Mouse (Mus musculus) heart, postnatal 0 days (tissue): ENCODE measurements around the gene Speg. TPM values are rescaled to one million over a fixed set of nuclear protein-coding genes. Genes with fewer than 3 reads are reported as not detected.

Source experiments
- ATAC-seq: fragments of 200-750 bp; cut with Nextera tagmentation; 2 replicates; pipeline ENCODE4 v1.8.0; 2017; ENCODE audit warnings: low read depth, moderate number of reproducible peaks, moderate library complexity; ENCODE audit not compliant: insufficient read depth
- DNase-seq: peaks from one replicate; pipeline ENCODE4 v3.0.0-alpha.2; 2016; ENCODE audit warnings: low spot score
- H3K27ac ChIP-seq: fragments of 300-500 bp; sonication (generic); 2 replicates; pipeline ENCODE4 v1.5.1; 2014; ENCODE audit warnings: low read depth, mild to moderate bottlenecking
- H3K27me3 ChIP-seq: fragments of 300-500 bp; sonication (generic); 2 replicates; pipeline ENCODE4 v1.6.1; 2014; ENCODE audit warnings: low read length, mixed read lengths; ENCODE audit not compliant: control insufficient read depth, insufficient read depth
- H3K36me3 ChIP-seq: fragments of 300-500 bp; sonication (generic); replicated peaks from 2 replicates; pipeline ENCODE4 v1.6.1; 2014; ENCODE audit warnings: low read length, mixed read lengths; ENCODE audit not compliant: control insufficient read depth, insufficient read depth
- H3K4me1 ChIP-seq: fragments of 300-500 bp; sonication (generic); 2 replicates; pipeline ENCODE4 v1.6.1; 2014; ENCODE audit warnings: antibody characterized with exemption; ENCODE audit not compliant: control insufficient read depth, insufficient read depth
- H3K4me2 ChIP-seq: fragments of 300-500 bp; sonication (generic); 2 replicates; pipeline ENCODE4 v1.6.1; 2014; ENCODE audit warnings: low read depth, mild to moderate bottlenecking, low read length, moderate library complexity
- H3K4me3 ChIP-seq: fragments of 300-500 bp; sonication (generic); 2 replicates; pipeline ENCODE4 v1.5.1; 2014; ENCODE audit warnings: low read depth, low read length
- H3K9ac ChIP-seq: fragments of 300-500 bp; sonication (generic); replicated peaks from 2 replicates; pipeline ENCODE4 v1.6.1; 2014; ENCODE audit warnings: low read depth, low read length, mixed read lengths
- H3K9me3 ChIP-seq: fragments of 300-500 bp; sonication (generic); replicated peaks from 2 replicates; pipeline ENCODE4 v1.6.1; 2016; ENCODE audit warnings: low read length; ENCODE audit not compliant: control insufficient read depth
- CTCF ChIP-seq: IDR thresholded peaks from 2 replicates; pipeline ENCODE4 v1.5.1; 2016; ENCODE audit warnings: antibody characterized with exemption, control low read depth, low read depth
- EP300 ChIP-seq: IDR thresholded peaks from 2 replicates; pipeline ENCODE4 v1.6.1; 2016; ENCODE audit warnings: antibody characterized with exemption, low read depth
- WGBS: fragments of 180-500 bp; shearing (Covaris S2); extraction: QIAGEN DNeasy Blood & Tissue Kit; methylation state at CpG from one replicate; pipeline ENCODE4 v1.1.7; 2014; 5-methylcytosine and 5-hydroxymethylcytosine counted together
- polyA plus RNA-seq: library from polyadenylated mRNA; unstranded; fragments of >200 nt; fragmentation: Nextera tagmentation; extraction: Ambion mirVana; gene quantifications from 2 replicates; pipeline ENCODE4 v1.2.1, GENCODE M21; 2015
- total RNA-seq: library from RNA; depleted of rRNA; stranded (reverse); fragments of >200 nt; gene quantifications from 2 replicates; pipeline ENCODE4 v1.2.3, GENCODE M21; 2014; ENCODE audit warnings: low replicate concordance; rRNA removed

The Speg gene
- total and polyA plus RNA-seq, 2 experiments from 2014 or later, result 30.2 to 95.0 TPM

GRCm38 (mm10) chr1:75478916-75479634 is 104.0 kb downstream of the Speg start, which contains the start of the genes Chpf and Tmem198:
TSS of gene Chpf (minus strand) at chr1:75479307.
TSS of gene Tmem198 (plus strand) at chr1:75479532.
- H3K27me3 ChIP-seq, result peaks cover 59% of the 10 kb centered on the region
- peak within 1 kb of the TSS; percentile 67 for H3K9ac ChIP-seq
- under 1% methylated on average over 54 of the region's 76 CpGs for WGBS
- DNase-seq (peak; percentile 92), ATAC-seq (peak; percentile 89)
- peaks cover 18% of the 10 kb centered on the region for H3K36me3 ChIP-seq
- peak within 1 kb of the TSS; percentile 85 for H3K27ac ChIP-seq
- H3K4me3 ChIP-seq, result peak within 1 kb of the TSS; percentile 76
- peak within 1 kb of the TSS; percentile 93 for H3K4me2 ChIP-seq
- H3K4me1 ChIP-seq, result peaks cover 7% of the 10 kb centered on the region; the same call in 1 of the 2 replicates
- TF ChIP-seq CTCF (no peak), EP300 (peak; percentile 60; the same call in 1 of the 2 replicates)
- no peaks in the 10 kb centered on the region for H3K9me3 ChIP-seq

- H3K4me1 ChIP-seq, result peaks cover 7% of the 10 kb centered on the region; the same call in 1 of the 2 replicates
- peak overlapping the region; percentile 93 for H3K4me2 ChIP-seq
- TF ChIP-seq EP300 (no peak), CTCF (no peak)
- H3K27ac ChIP-seq, result no peak overlapping the region
- peak overlapping the region; percentile 76 for H3K4me3 ChIP-seq
- DNase-seq (no peak), ATAC-seq (no peak)
- 3% methylated on average over 14 of the region's 24 CpGs for WGBS
- H3K9me3 ChIP-seq, result no peaks in the 10 kb centered on the region
- peaks cover 58% of the 10 kb centered on the region for H3K27me3 ChIP-seq
- no peak overlapping the region for H3K9ac ChIP-seq
- peaks cover 14% of the 10 kb centered on the region for H3K36me3 ChIP-seq
Measured at GRCm38 (mm10) chr1:75479635-75479989, 104.5 kb downstream of the Speg start.

GRCm38 (mm10) chr1:75480036-75480435 is 104.9 kb downstream of the Speg start:
- DNase-seq, result no peak
- peak overlapping the region; percentile 76 for H3K4me3 ChIP-seq

GRCm38 (mm10) chr1:75480735-75481134 is 105.6 kb downstream of the Speg start:
- WGBS, result 78% methylated on average over 7 of the region's 7 CpGs
- Histone ChIP-seq H3K36me3 (peaks cover 7% of the 10 kb centered on the region), H3K9me3 (no peaks in the 10 kb centered on the region), H3K4me3 (no peak overlapping the region), H3K27me3 (peaks cover 54% of the 10 kb centered on the region), H3K4me1 (peaks cover 7% of the 10 kb centered on the region; the same call in 1 of the 2 replicates), H3K9ac (no peak overlapping the region), H3K27ac (no peak overlapping the region), H3K4me2 (no peak overlapping the region)
- no peak for TF ChIP-seq EP300
- TF ChIP-seq CTCF, result no peak
- ATAC-seq (no peak), DNase-seq (no peak)

More at GRCm38 (mm10) chr1:75480036-75480435, 104.9 kb downstream of the Speg start:
- Histone ChIP-seq H3K4me2 (peak overlapping the region; percentile 93), H3K36me3 (peaks cover 10% of the 10 kb centered on the region), H3K27ac (no peak overlapping the region), H3K9me3 (no peaks in the 10 kb centered on the region), H3K27me3 (peaks cover 57% of the 10 kb centered on the region), H3K4me1 (peaks cover 7% of the 10 kb centered on the region; the same call in 1 of the 2 replicates), H3K9ac (no peak overlapping the region)
- 24% methylated on average over 13 of the region's 13 CpGs for WGBS
- ATAC-seq, result no peak
- TF ChIP-seq CTCF (no peak), EP300 (no peak)

Other genes with a start within 250 kb of the Speg start
- gene Slc23a3, start 241.4 kb upstream of the Speg start, total RNA-seq, result 0.73 and 4.0 TPM in 2 replicates
- gene Slc23a3, start 241.4 kb upstream of the Speg start, polyA plus RNA-seq, result 1.3 and 2.1 TPM in 2 replicates
- gene Cnppd1, start 232.6 kb upstream of the Speg start, total RNA-seq, result 66.7 and 83.6 TPM in 2 replicates
- gene Cnppd1, start 232.6 kb upstream of the Speg start, polyA plus RNA-seq, result 30.2 and 31.2 TPM in 2 replicates
- gene Retreg2, start 232.5 kb upstream of the Speg start, total RNA-seq, result 49.7 and 50.9 TPM in 2 replicates
- gene Retreg2, start 232.5 kb upstream of the Speg start, polyA plus RNA-seq, result 19.4 and 23.7 TPM in 2 replicates
- gene Zfand2b, start 206.7 kb upstream of the Speg start, total RNA-seq, result 33.1 and 67.1 TPM in 2 replicates
- 26.1 and 28.7 TPM in 2 replicates for gene Zfand2b, start 206.7 kb upstream of the Speg start, polyA plus RNA-seq
- 22.0 and 36.0 TPM in 2 replicates for gene Abcb6, start 194.9 kb upstream of the Speg start, total RNA-seq
- gene Abcb6, start 194.9 kb upstream of the Speg start, polyA plus RNA-seq, result 15.9 and 17.6 TPM in 2 replicates
- 19.4 and 20.6 TPM in 2 replicates for gene Ankzf1, start 183.1 kb upstream of the Speg start, total RNA-seq
- 11.6 and 14.5 TPM in 2 replicates for gene Ankzf1, start 183.1 kb upstream of the Speg start, polyA plus RNA-seq
- gene Atg9a, start 183.1 kb upstream of the Speg start, total RNA-seq, result 64.2 and 99.6 TPM in 2 replicates
- 28.5 and 29.6 TPM in 2 replicates for gene Atg9a, start 183.1 kb upstream of the Speg start, polyA plus RNA-seq
- gene Glb1l, start 164.5 kb upstream of the Speg start, total RNA-seq, result 9.8 and 11.3 TPM in 2 replicates
- gene Glb1l, start 164.5 kb upstream of the Speg start, polyA plus RNA-seq, result 3.6 and 3.8 TPM in 2 replicates
- 75.9 and 90.1 TPM in 2 replicates for gene Stk16, start 164.5 kb upstream of the Speg start, total RNA-seq
- gene Stk16, start 164.5 kb upstream of the Speg start, polyA plus RNA-seq, result 57.4 and 62.5 TPM in 2 replicates
- gene Tuba4a, start 155.4 kb upstream of the Speg start, total RNA-seq, result 179 and 227 TPM in 2 replicates
- gene Tuba4a, start 155.4 kb upstream of the Speg start, polyA plus RNA-seq, result 114 and 142 TPM in 2 replicates
- not detected in 2 replicates for gene A630095N17Rik, start 143.2 kb upstream of the Speg start, total RNA-seq
- gene A630095N17Rik, start 143.2 kb upstream of the Speg start, polyA plus RNA-seq, result not detected in 2 replicates
- 25.1 and 35.0 TPM in 2 replicates for gene Dnajb2, start 138.9 kb upstream of the Speg start, total RNA-seq
- 34.9 and 36.7 TPM in 2 replicates for gene Dnajb2, start 138.9 kb upstream of the Speg start, polyA plus RNA-seq
- 0.04 and 0.15 TPM in 2 replicates for gene Ptprn, start 110.8 kb upstream of the Speg start, total RNA-seq
- gene Ptprn, start 110.8 kb upstream of the Speg start, polyA plus RNA-seq, result 0.16 and 0.26 TPM in 2 replicates
- not detected in 2 replicates for gene Resp18, start 96.9 kb upstream of the Speg start, total RNA-seq
- gene Resp18, start 96.9 kb upstream of the Speg start, polyA plus RNA-seq, result 0.48 TPM in 1 of 2 replicates, not detected in the other
- gene Dnpep, start 57.3 kb upstream of the Speg start, total RNA-seq, result 202 and 236 TPM in 2 replicates
- gene Dnpep, start 57.3 kb upstream of the Speg start, polyA plus RNA-seq, result 147 TPM in 2 replicates
- 983 and 1,187 TPM in 2 replicates for gene Des, start 15.0 kb upstream of the Speg start, total RNA-seq
- 601 and 639 TPM in 2 replicates for gene Des, start 15.0 kb upstream of the Speg start, polyA plus RNA-seq
- gene Gmppa, start 60.6 kb downstream of the Speg start, total RNA-seq, result 74.7 and 85.2 TPM in 2 replicates
- 47.4 and 55.9 TPM in 2 replicates for gene Gmppa, start 60.6 kb downstream of the Speg start, polyA plus RNA-seq
- not detected in 2 replicates for gene Asic4, start 75.1 kb downstream of the Speg start, total RNA-seq
- 0.04 and 0.07 TPM in 2 replicates for gene Asic4, start 75.1 kb downstream of the Speg start, polyA plus RNA-seq
- gene Chpf, start 104.0 kb downstream of the Speg start, total RNA-seq, result 47.7 and 53.3 TPM in 2 replicates
- gene Chpf, start 104.0 kb downstream of the Speg start, polyA plus RNA-seq, result 19.1 and 19.3 TPM in 2 replicates
- gene Tmem198, start 104.2 kb downstream of the Speg start, total RNA-seq, result not detected in 2 replicates
- 0.61 and 0.81 TPM in 2 replicates for gene Tmem198, start 104.2 kb downstream of the Speg start, polyA plus RNA-seq
- gene Obsl1, start 131.2 kb downstream of the Speg start, total RNA-seq, result 293 and 367 TPM in 2 replicates
- gene Obsl1, start 131.2 kb downstream of the Speg start, polyA plus RNA-seq, result 45.8 and 46.8 TPM in 2 replicates
- gene Inha, start 131.8 kb downstream of the Speg start, total RNA-seq, result 5.7 and 8.2 TPM in 2 replicates
- gene Inha, start 131.8 kb downstream of the Speg start, polyA plus RNA-seq, result 6.4 and 7.3 TPM in 2 replicates
- gene Stk11ip, start 146.2 kb downstream of the Speg start, total RNA-seq, result 16.4 and 18.4 TPM in 2 replicates
- gene Stk11ip, start 146.2 kb downstream of the Speg start, polyA plus RNA-seq, result 7.3 and 8.3 TPM in 2 replicates
- gene Slc4a3, start 171.0 kb downstream of the Speg start, total RNA-seq, result 114 and 136 TPM in 2 replicates
- 44.7 and 49.9 TPM in 2 replicates for gene Slc4a3, start 171.0 kb downstream of the Speg start, polyA plus RNA-seq